ENCODE assay signal across 1 mouse cellular context in the genomic region with DNA sequence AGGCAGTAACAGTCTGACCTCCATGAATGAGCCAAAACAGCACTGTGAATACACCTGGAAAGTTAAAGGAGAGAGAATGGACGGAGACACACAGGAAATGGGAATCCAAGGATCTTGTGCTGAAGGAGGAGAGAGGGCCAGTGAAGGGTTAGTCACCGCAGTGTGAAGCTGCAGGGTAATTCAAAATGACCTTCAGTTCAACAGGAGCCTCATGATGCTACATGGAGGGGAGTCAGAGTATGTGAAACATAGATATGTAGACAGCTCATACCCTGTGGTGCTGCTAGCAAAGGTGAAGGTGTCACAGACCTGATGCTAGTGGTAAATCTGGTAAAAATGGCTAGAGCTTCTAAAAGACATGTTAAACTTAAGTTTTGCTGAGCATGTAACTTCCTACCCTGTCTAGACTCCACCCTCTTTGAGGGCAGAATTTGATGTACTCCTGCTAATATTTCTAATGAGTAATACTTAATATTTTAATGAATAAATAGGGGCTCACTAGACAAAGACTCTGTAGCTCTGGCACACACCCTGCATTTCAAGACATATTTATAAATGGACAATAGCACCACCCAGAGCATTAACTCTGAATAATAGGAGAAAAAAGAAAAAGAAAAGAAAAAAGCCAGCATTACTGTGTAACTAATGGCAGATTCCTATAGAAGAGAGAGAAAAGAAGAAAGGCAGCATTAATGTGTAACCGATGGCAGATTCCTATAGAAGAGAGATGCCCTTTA.
TF ChIP-seq lines count a peak whose summit lies in the region.

No protein-coding gene starts in this region.

TF ChIP-seq in CH12.LX, 34 proteins besides CTCF, POLR2A, EP300 and RAD21:
- TF ChIP-seq MAFK (IDR thresholded peaks at IDR 0.05; ENCODE audit: insufficient replicate concordance, low read length): no peak
- no peak for TF ChIP-seq RCOR1 (conservative IDR thresholded peaks at IDR 0.05; ENCODE audit: low read depth, low read length)
- no peak for TF ChIP-seq MEF2A (IDR thresholded peaks at IDR 0.05; ENCODE audit: borderline replicate concordance, low read depth, low read length)
- TF ChIP-seq POLR2AphosphoS2 (IDR thresholded peaks at IDR 0.05; ENCODE audit: low read depth, low read length): no peak
- TF ChIP-seq ETS1 (conservative IDR thresholded peaks at IDR 0.05; ENCODE audit: low read depth, low read length): no peak
- no peak for TF ChIP-seq MAX (IDR thresholded peaks at IDR 0.05; ENCODE audit: low read length)
- no peak for TF ChIP-seq JUN (IDR thresholded peaks at IDR 0.05; ENCODE audit: insufficient read depth, low read depth, low read length)
- TF ChIP-seq IRF4 (IDR thresholded peaks at IDR 0.05; ENCODE audit: low read depth, low read length): no peak
- TF ChIP-seq ZKSCAN1 (IDR thresholded peaks at IDR 0.05; ENCODE audit: borderline replicate concordance, low read depth, low read length): no peak
- TF ChIP-seq ZNF384 (IDR thresholded peaks at IDR 0.05; ENCODE audit: low read depth, low read length): no peak
- TF ChIP-seq ZC3H11A (IDR thresholded peaks at IDR 0.05; ENCODE audit: low read depth, low read length): no peak
- no peak for TF ChIP-seq KAT2A (IDR thresholded peaks at IDR 0.05; ENCODE audit: insufficient replicate concordance, low read length)
TF ChIP-seq in CH12.LX: peak in this region for 0.
